Mouse (Mus musculus) small intestine, adult 2 months (tissue): ENCODE results near the gene Trim8.

ENCODE experiments used
- CTCF ChIP-seq: fragments of 200-500 bp; IDR thresholded peaks from 2 replicates; pipeline ENCODE4 v1.5.1; 2012; ENCODE audit warnings: low read depth, mild to moderate bottlenecking, control low read depth, inconsistent platforms, low read length, moderate library complexity, mixed read lengths; ENCODE audit not compliant: insufficient replicate concordance, insufficient read length; ENCODE audit errors: extremely low read depth
- POLR2A ChIP-seq: fragments of 200-500 bp; IDR thresholded peaks from 2 replicates; pipeline ENCODE4 v1.6.1; 2012; ENCODE audit warnings: low read depth, mild to moderate bottlenecking, control low read depth, inconsistent platforms, low read length, moderate library complexity

DNA sequence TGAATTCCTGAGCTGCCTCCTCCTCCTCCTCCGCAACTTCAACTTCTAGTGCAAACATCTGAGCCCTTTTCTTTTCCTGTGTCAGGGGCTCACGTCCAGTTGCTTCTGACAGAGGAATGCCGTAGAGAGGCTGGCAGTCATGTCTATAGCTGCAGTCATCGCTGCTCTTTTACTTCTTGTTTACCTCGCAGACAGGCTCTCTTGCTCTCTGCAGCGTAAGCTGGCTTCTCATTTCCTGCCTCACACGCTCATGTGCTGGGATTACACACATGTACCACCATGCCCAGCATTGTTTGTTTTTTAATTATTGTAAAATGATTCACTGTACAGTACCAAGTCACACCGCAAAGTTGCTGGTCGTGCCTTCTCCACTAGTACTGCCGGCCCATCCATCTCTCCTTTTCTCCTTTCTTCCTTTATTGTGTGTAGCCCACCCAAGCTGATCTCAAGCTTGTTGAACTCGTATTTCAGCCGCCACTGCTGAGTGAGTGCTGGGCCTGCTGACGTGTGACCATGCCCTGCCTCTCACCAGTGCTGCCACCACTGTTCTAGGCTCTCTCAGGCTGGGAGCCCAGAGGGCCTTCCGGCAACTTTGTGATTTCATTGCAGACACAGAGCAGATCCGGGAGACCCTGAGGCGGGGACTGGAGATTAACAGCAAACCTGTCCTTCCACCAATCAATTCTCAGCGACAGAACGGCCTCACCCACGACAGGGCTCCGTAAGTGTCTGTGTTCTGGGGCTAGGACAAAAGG lies 47.2 kb upstream of the Trim8 start:
- TF ChIP-seq CTCF, result no peak
- TF ChIP-seq POLR2A, result no peak
